Mouse (Mus musculus) liver (tissue): ENCODE results near the gene Ifitm6.
"Not testable (repeated sequence)": the region's sequence is repeated elsewhere in the genome, so short reads cannot be mapped to it uniquely, and the experiment has no call there.

ENCODE experiments used
- DNase-seq: peaks from one replicate; pipeline ENCODE4 v3.0.0-alpha.2; 2020; ENCODE audit warnings: mixed read lengths

The Ifitm6 gene

GRCm38 (mm10) chr7:141040867-141041606 is 23.3 kb upstream of the Ifitm6 start:
- DNase-seq: no peak

GRCm38 (mm10) chr7:141039386-141040107 is 21.8 kb upstream of the Ifitm6 start:
- DNase-seq: no peak

GRCm38 (mm10) chr7:141038090-141039032 is 20.6 kb upstream of the Ifitm6 start:
- peak; percentile 49 for DNase-seq

- DNase-seq: not testable (repeated sequence)
These were observed 18.9 kb upstream of the Ifitm6 start for GRCm38 (mm10) chr7:141036624-141037023.

GRCm38 (mm10) chr7:141032458-141033167 is 14.9 kb upstream of the Ifitm6 start:
- peak; percentile 36 for DNase-seq

GRCm38 (mm10) chr7:141030390-141030789 is 12.7 kb upstream of the Ifitm6 start:
- DNase-seq: no peak

GRCm38 (mm10) chr7:141028831-141029230 is 11.1 kb upstream of the Ifitm6 start, which contains the start of gene Gm17387:
Gene Gm17387 (plus strand): TSS chr7:141029131.
- DNase-seq: no peak

- no peak for DNase-seq
These were observed 9.0 kb upstream of the Ifitm6 start for GRCm38 (mm10) chr7:141026740-141027098.

GRCm38 (mm10) chr7:141026097-141026739 is 8.5 kb upstream of the Ifitm6 start:
- DNase-seq: no peak

- DNase-seq: no peak
These were observed 7.4 kb upstream of the Ifitm6 start for GRCm38 (mm10) chr7:141024865-141025838.

- DNase-seq: no peak
These were observed 4.0 kb upstream of the Ifitm6 start for GRCm38 (mm10) chr7:141021489-141022449.

GRCm38 (mm10) chr7:141019028-141019427 is 1.3 kb upstream of the Ifitm6 start:
- no peak for DNase-seq

GRCm38 (mm10) chr7:141016707-141017697 is 722 bp downstream of the Ifitm6 start:
- DNase-seq: no peak

GRCm38 (mm10) chr7:141011238-141011770 is 6.4 kb downstream of the Ifitm6 start:
- DNase-seq: no peak

- DNase-seq: peak; percentile 25
These were observed 7.1 kb downstream of the Ifitm6 start, which contains the start of gene Ifitm3 for GRCm38 (mm10) chr7:141010593-141010992. Gene Ifitm3 (minus strand): TSS chr7:141010770.

GRCm38 (mm10) chr7:141009665-141010064 is 8.1 kb downstream of the Ifitm6 start:
- DNase-seq: no peak

GRCm38 (mm10) chr7:141008938-141009660 is 8.6 kb downstream of the Ifitm6 start:
- peak; percentile 81 for DNase-seq
